Mouse (Mus musculus) left cerebral cortex, adult 8-10 months (tissue): ENCODE results near the gene Grm7. TPM values are rescaled to one million over a fixed set of nuclear protein-coding genes. Genes with fewer than 3 reads are reported as not detected.

Experiments used
- DNase-seq, 2 experiments: peaks; one replicate each; pipeline ENCODE4 v3.0.0; 2022; ENCODE audit warnings: low spot score in 2 of 2
- total RNA-seq, 4 experiments: library from RNA; stranded (reverse); gene quantifications; 2 replicates each; pipeline ENCODE4 v1.2.4; 2022

Gene Grm7
- total RNA-seq, 4 experiments from 2014 or later: 68.3 to 77.4 (median 74.3) TPM

GRCm38 (mm10) chr6:111361681-111362080 is 716.3 kb downstream of the Grm7 start:
- DNase-seq: no peak

DNA sequence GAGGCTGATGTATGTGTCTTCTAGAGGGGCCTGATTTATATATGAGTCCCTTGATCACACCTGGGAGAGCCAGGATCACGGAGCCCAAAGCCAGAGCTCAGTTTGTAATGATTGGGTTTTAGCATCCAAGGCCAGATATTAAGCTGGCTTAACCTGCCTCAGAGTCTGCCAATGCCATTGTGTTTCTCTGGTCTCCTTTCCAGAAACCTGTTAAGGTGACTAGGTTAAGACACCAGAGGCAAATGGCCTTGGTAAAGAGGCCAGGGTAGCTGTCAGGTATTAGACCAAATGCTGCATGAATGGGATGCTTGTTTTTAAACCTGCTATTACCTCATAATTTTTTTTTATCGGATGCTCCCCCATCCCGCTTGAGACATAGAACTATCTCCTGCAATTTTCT is 722.7 kb downstream of the Grm7 start:
- DNase-seq: no peak

DNA sequence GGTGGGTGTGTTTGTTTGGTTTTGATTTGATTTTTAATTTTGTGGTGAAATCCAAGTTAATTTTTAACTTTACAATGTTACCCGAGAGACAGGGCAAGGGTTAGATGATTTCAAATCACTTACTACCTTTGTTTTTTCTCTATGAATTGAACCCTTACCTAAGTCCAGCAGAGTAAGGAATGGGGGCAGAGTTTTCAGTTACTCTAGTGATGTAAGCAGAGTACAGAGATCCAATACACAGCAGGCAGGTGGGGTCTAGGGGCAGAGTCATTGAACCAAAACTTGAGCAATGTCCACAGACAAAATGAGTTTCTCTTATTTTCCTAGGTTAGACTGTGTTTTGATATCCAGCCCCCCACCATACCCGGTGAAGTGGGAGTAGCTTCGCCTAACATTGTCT is 723.2 kb downstream of the Grm7 start:
- DNase-seq: no peak

DNA sequence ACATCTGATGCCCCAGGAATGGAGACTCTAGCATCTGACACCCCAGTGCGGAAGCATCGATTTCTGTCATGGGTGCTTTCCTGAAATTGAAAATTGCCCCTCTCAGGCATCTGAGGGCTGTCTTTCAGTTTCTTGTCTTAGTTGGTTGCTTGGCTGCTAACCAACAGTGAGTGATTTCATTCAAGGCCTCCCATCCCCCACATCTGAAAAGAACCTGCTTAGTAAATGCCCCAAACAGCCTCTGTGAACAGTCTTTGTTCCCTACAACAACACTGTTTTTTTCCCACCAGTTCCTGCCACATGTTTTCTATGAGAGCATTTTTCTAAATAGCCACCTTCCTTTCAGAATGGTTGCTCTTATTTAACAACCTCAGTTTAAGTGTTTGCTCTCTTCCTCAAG is 723.6 kb downstream of the Grm7 start:
- DNase-seq: no peak

DNA sequence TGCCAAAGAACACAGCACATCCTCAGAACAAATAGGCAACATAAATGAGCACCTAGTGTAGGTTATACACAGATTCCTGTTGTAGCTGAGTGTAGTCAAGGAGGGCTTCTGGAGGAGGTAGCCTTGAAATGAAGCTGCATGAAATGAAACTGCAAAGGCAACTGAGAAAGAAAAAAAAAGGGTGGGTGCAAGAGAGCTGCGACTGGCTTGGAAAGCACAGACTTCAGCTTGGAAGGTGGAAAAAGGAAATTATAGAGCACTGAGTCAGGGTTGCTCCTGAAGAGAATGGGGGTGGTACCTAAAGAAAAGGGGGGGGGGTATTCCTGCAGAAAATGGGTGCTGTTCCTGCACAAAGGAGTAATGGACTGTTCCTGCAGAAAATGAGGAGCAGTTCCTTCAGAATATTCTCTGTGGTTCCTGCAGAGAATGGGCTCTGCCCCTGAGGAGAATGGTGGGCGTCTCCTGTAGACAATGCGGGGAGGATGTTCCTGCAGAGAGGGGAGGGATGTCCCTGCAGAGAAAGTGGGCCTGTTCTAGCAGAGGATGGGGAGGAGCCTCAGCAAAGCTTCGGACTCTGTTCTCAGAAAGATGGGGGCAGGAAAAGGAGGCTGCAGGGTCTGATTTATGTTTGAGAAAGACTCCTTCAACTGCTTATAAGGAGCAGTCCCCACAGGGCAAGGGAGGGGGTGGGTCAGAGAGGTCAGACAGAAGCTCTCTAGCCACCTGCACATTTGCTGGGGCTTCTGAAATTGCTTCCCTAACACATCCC is 726.4 kb downstream of the Grm7 start:
- DNase-seq: peak in 1 of 2 experiments; percentile 47

DNA sequence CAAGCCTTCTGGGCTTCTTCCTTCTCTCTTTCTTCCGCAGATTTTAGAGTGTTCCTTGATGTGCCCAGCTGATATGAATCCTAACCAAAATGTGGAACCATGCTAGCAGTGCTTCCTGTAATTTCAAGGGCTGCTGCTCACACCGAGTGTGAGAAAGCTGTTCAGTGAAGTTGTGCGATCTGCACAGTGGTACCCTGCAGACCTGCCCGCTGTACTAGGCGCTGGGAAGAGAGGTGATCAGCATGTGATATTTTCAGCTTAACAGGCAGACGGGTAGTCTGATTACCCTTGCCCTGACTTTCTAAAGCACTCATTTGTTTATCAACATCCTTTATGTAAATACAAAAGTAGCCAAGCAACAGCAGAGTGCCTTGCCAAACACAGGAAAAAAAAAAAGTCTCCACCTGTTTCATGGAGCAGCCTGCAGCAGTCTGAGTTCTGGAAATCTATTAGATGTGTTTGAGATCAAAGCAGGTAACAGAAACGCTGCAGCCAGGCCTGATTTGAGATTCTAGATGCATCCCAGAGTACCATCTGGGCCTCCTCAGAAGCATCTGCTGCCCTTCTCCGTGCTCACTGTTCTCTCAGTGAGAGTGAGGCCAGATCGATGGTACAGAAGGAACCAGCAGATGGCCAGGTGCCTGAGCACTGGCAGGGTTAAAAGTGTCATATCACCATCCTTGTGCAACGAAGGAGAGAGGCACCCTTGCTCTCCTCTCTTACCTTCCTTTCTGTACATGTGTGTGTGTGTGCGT is 727.4 kb downstream of the Grm7 start:
- DNase-seq: peak in 1 of 2 experiments; percentile 66

DNA sequence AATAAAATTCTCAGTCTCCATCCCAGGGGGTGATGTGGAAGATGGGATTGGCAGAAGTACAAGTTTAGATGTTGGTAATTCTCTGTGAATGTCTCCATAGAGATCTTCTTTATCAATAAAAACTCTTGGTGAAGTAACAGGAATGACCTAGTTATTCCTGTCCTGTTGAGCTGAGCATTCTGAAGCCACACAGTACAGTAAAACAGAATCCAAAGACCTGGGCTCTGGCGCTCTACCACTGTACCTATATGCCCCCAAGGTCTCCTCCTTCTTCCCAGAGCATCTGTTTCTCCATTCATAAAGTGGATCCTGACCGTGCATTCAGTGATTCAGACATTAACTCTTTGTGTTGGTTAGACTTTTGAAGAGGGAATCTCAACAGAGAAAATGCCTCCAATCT is 735.3 kb downstream of the Grm7 start:
- no peak for DNase-seq

- DNase-seq: peak in 1 of 2 experiments; percentile 31
Measured at GRCm38 (mm10) chr6:111408750-111409149, 763.4 kb downstream of the Grm7 start.

- DNase-seq: no peak
Measured at GRCm38 (mm10) chr6:111424737-111425136, 779.4 kb downstream of the Grm7 start.

- no peak for DNase-seq
Measured at GRCm38 (mm10) chr6:111446228-111446627, 800.8 kb downstream of the Grm7 start.

DNA sequence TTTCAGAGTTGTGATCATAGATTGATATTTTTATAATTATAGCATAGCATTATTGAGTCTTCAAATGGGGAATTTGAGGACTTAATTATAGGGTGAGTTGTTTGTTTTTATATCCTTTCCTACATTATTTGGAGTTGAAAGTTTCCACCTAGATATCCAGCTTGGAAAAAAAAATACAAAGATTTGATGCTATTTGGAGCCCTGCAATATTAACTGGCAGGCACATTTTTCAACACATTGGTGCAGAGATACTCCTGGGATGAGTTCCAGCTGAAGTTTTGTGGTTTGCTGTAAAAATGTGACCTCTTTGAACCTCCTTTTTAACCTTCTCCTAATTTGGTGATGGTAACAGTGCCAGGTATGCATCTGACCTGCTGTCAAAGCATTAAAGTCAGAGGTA is 802.5 kb downstream of the Grm7 start:
- no peak for DNase-seq

- DNase-seq: no peak
Measured at GRCm38 (mm10) chr6:111449054-111449783, 803.8 kb downstream of the Grm7 start.

GRCm38 (mm10) chr6:111481866-111482265 is 836.5 kb downstream of the Grm7 start:
- no peak for DNase-seq

DNA sequence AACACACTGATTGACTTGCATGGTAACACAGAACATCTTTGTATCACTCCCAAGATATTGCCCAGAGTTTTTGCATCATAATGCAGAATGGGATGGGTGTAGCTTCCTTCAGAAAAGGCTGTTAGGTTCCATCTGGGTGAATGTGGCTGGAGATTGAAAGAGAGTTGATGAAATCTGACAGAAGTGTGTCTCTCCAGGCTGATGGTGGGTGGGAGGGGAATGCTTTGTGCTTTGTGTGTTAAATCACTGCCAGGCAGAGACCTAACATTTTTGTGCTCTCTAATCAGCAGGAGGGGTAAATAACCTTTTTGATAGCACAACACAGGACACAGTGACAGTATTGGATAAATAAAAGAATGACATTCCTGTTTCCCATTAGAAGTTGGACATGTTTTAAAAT is 840.7 kb downstream of the Grm7 start:
- no peak for DNase-seq

- DNase-seq: no peak
Measured at GRCm38 (mm10) chr6:111487556-111487955, 842.2 kb downstream of the Grm7 start.

DNA sequence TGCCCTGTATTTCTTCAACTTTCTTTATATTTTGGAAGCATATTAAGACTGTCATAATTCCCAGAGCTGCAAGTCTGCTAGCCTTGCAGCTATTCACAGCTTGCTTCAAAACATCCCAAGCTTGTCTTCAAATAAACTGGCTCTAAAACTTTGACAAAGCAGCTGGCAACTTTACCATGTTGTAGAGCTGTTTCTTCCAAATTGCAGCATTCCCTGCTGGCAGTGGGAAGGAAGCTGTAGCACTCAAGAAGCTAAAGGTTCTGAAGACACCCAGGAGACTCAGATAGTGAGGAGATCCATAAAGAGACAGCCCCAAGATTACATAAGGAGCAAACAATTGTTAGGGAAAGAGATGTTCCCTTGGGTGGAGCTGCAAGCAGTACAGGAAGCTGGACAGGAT is 846.8 kb downstream of the Grm7 start:
- DNase-seq: peak in 1 of 2 experiments; percentile 18

DNA sequence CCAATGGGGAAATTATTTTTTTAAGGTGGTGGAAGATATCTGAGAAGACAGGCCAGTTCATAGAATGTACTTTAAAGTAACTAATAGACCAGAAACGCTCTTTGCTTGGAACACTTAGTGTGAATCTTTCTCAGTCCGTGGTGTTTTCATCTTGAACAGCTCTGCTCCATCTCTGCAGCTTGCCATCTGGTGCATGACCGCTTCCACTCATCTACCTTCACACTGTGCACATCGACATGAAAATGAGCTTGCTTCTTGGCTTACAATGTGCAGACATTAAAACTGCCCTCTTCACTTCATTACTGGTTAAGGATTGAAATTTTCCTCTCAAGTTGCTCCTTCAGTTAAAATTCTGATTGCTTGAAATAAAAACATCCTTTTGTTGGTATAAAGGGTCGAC is 854.2 kb downstream of the Grm7 start:
- DNase-seq: peak in 1 of 2 experiments; percentile 13

DNA sequence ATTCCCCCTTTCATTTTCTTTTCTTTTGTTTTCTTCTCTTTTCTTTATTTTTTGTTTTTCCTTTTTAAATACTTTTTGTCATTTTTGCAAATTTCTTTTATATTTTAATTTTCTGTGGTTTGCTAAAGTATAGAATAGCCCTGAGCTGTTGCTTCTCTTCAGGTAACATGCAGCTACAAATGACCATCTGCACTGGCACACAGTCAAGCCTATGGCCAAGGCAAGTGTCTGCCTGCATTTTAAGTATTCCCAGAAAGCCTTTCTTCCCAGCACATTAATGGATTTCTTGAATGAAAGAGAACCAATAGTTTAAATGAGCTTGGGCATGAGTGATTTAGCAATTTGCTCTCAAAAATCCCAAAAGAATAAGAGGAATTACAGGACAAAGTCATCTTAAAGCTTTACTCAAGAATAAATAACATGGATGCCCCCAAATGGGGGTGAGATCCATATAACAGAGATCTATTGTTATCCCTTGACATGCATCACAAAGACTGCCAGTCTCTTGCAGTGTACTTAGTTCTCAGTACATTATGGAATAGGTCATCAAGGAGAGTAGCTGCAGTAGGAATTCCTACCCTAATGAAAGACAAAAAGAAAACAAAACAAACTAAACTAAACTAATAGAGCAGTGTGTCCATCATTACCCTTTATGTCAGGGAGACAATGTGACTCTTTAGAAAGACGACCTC is 865.5 kb downstream of the Grm7 start:
- DNase-seq: no peak

DNA sequence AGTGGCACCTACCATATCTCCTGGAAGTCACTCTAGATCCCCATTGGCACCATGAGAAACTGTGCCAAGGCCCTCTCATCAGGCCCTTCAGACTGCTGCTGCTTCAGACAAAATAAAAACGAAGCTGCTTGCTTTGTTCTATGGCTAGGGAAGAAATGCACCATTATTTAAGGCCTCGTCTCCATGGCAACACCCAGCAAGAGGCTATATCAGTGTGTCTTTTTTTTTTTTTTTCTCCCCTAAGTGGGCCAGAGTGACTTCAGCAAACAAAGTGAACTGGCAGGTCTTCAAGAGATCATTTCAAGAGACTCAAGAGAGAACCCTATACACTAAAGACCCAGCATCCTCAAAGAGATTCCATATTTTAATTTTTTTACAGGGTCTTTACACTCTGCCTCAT is 867.0 kb downstream of the Grm7 start:
- DNase-seq: no peak

GRCm38 (mm10) chr6:111521229-111521628 is 875.8 kb downstream of the Grm7 start:
- DNase-seq: no peak

- DNase-seq: no peak
Measured at GRCm38 (mm10) chr6:111522122-111522521, 876.7 kb downstream of the Grm7 start.
